Mouse (Mus musculus): ENCODE measurements around the gene Apbb1ip.
"Not testable (repeated sequence)": the region's sequence is repeated elsewhere in the genome, so short reads cannot be mapped to it uniquely, and the experiment has no call there.

- not testable (repeated sequence) for TF ChIP-seq GATA1 (IDR thresholded peaks at IDR 0.05; ENCODE audit: borderline replicate concordance, low read length); FLI1 (IDR thresholded peaks at IDR 0.05; ENCODE audit: low read length)
Measured at GRCm38 (mm10) chr2:22880726-22881125, 106.8 kb downstream of the Apbb1ip start.

All from megakaryocyte, embryonic 14.5 days (primary cell).